Mouse (Mus musculus): ENCODE measurements at regions not wholly inside any gene's neighbourhood (a gene's known extent, or its start where the extent isn't known, plus 50 kb on each side); places are given as distances from the start of the nearest gene placed in this dataset.
A peak's percentile ranks its signal among the peaks of the same experiment; 100 is the strongest.

GRCm38 (mm10) chr4:79530968-79531620, 1302.8 kb upstream of the Tyrp1 start:
- Histone ChIP-seq H3K27ac (peak overlapping the region; percentile 67), H3K36me3 (ENCODE audit: poor library complexity, severe bottlenecking) (no peaks in the 10 kb centered on the region), H3K9me3 (replicated peaks) (no peaks in the 10 kb centered on the region), H3K27me3 (no peaks in the 10 kb centered on the region), H3K4me1 (peaks cover 10% of the 10 kb centered on the region; the same call in 1 of the 2 replicates), H3K4me3 (no peak overlapping the region), H3K9ac (no peak overlapping the region), H3K4me2 (no peak overlapping the region)
- WGBS = 44% methylated on average over 6 of the region's 6 CpGs
- peak; percentile 84 for ATAC-seq

DNA sequence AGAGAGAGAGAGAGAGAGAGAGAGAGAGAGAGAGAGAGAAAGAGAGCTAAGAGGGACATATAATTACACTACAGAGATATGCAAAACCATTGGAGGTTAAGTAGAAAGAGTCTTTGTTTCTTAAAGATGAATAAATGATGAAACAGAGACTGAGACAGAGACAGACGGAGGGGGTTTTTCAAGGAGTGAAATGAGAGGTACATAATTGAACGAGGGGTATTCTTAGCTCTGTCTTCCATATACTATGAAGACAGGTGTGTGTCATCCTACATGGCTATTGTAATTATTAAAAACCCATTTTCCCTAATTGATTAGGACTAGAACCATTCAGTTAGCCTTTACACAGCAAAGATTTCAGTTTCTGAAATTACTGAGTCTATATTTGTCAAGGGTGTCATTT, 1302.2 kb upstream of the Tyrp1 start:
- 40% methylated on average over 2 of the region's 2 CpGs for whole genome bisulfite sequencing
- Histone ChIP-seq H3K4me3 (no peak overlapping the region), H3K4me2 (no peak overlapping the region), H3K9ac (no peak overlapping the region), H3K9me3 (replicated peaks) (no peaks in the 10 kb centered on the region), H3K4me1 (peaks cover 10% of the 10 kb centered on the region; the same call in 1 of the 2 replicates), H3K36me3 (ENCODE audit: poor library complexity, severe bottlenecking) (no peaks in the 10 kb centered on the region), H3K27me3 (no peaks in the 10 kb centered on the region), H3K27ac (peak overlapping the region; percentile 73)
- peak; percentile 46 for ATAC-seq

- Histone ChIP-seq H3K9me3 (replicated peaks) (no peaks in the 10 kb centered on the region), H3K36me3 (ENCODE audit: poor library complexity, severe bottlenecking) (no peaks in the 10 kb centered on the region), H3K4me2 (no peak overlapping the region), H3K27ac (peak overlapping the region; percentile 73), H3K4me1 (peaks cover 10% of the 10 kb centered on the region; the same call in 1 of the 2 replicates), H3K27me3 (no peaks in the 10 kb centered on the region), H3K9ac (no peak overlapping the region), H3K4me3 (no peak overlapping the region)
- WGBS = 38% methylated on average over 3 of the region's 3 CpGs
- ATAC-seq = peak; percentile 92
These were observed 1301.4 kb upstream of the Tyrp1 start for GRCm38 (mm10) chr4:79532420-79533066.

DNA sequence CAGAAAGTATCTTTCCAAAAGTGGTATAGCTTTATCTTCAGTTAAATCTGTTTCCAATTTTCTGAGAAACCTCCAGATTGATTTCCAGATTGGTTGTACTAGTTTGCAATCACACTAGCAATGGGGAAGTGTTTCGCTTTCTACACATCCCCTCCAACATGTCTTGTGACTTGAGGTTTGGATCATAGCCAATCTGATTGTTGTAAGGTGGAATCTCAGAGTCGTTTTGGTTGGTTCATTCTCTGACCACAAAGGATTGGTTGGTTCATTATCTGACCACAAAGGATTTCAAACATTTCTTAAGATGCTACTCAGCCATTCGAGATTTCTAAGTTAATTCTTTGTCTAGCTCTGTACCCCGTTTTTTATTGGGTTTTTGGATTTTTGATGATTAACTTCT, 1288.5 kb upstream of the Tyrp1 start:
- Histone ChIP-seq H3K27me3 (no peaks in the 10 kb centered on the region), H3K36me3 (ENCODE audit: poor library complexity, severe bottlenecking) (no peaks in the 10 kb centered on the region), H3K4me3 (no peak overlapping the region), H3K4me1 (no peaks in the 10 kb centered on the region), H3K4me2 (no peak overlapping the region), H3K27ac (no peak overlapping the region), H3K9me3 (replicated peaks) (no peaks in the 10 kb centered on the region; the same call in 1 of the 2 replicates), H3K9ac (no peak overlapping the region)
- ATAC-seq = no peak
- WGBS = 67% methylated on average over 4 of the region's 4 CpGs

All from forebrain, embryonic 13.5 days (tissue).